Mouse (Mus musculus): ENCODE measurements around the gene Inhbe.

GRCm38 (mm10) chr10:127300361-127300760 is 53.9 kb downstream of the Inhbe start:
- TF ChIP-seq CTCF (IDR thresholded peaks at IDR 0.05; ENCODE audit: low read depth) (no peak), EP300 (IDR thresholded peaks at IDR 0.05; ENCODE audit: low read depth) (no peak)

Data from heart, postnatal 0 days (tissue).